Mouse (Mus musculus) forebrain, embryonic 15.5 days (tissue): ENCODE data around the gene Cdc25b. TPM values are rescaled to one million over a fixed set of nuclear protein-coding genes. Genes with fewer than 3 reads are reported as not detected.

Experiments
- ATAC-seq: fragments of 200-750 bp; cut with Nextera tagmentation; replicated peaks from 2 replicates; pipeline ENCODE4 v1.8.0; 2017; ENCODE audit warnings: mild to moderate bottlenecking, moderate TSS enrichment, moderate library complexity
- H3K27ac ChIP-seq: fragments of 300-500 bp; sonication (generic); replicated peaks from 2 replicates; pipeline ENCODE4 v1.5.1; 2015; ENCODE audit warnings: mild to moderate bottlenecking, inconsistent platforms
- H3K27me3 ChIP-seq: fragments of 300-500 bp; sonication (generic); 2 replicates; pipeline ENCODE4 v1.6.1; 2015; ENCODE audit warnings: inconsistent platforms
- H3K36me3 ChIP-seq: fragments of 300-500 bp; sonication (generic); 2 replicates; pipeline ENCODE4 v1.6.1; 2015; ENCODE audit warnings: mild to moderate bottlenecking, inconsistent platforms
- H3K4me1 ChIP-seq: fragments of 300-500 bp; sonication (generic); 2 replicates; pipeline ENCODE4 v1.6.1; 2015; ENCODE audit warnings: inconsistent platforms
- H3K4me2 ChIP-seq: fragments of 300-500 bp; sonication (generic); replicated peaks from 2 replicates; pipeline ENCODE4 v1.6.1; 2015; ENCODE audit warnings: mild to moderate bottlenecking, inconsistent platforms
- H3K4me3 ChIP-seq: fragments of 300-500 bp; sonication (generic); 2 replicates; pipeline ENCODE4 v1.5.1; 2015; ENCODE audit warnings: mild to moderate bottlenecking, inconsistent platforms
- H3K9ac ChIP-seq: fragments of 300-500 bp; sonication (generic); replicated peaks from 2 replicates; pipeline ENCODE4 v1.6.1; 2015; ENCODE audit warnings: mild to moderate bottlenecking, inconsistent platforms
- H3K9me3 ChIP-seq: fragments of 300-500 bp; sonication (generic); 2 replicates; pipeline ENCODE4 v1.6.1; 2016; ENCODE audit warnings: inconsistent platforms
- WGBS: fragments of 180-500 bp; shearing (Covaris S2); methylation state at CpG from one replicate; pipeline ENCODE4 v1.1.7; 2015; ENCODE audit warnings: mixed read lengths; 5-methylcytosine and 5-hydroxymethylcytosine counted together
- polyA plus RNA-seq: library from polyadenylated mRNA; unstranded; fragments of >200 nt; fragmentation: Nextera tagmentation; extraction: Ambion mirVana; gene quantifications from 2 replicates; pipeline ENCODE4 v1.2.1, GENCODE M21; 2015

The Cdc25b gene
- polyA plus RNA-seq, 1 experiment from 2014 or later, result 36.4 TPM

GRCm38 (mm10) chr2:131203816-131204409 lies 17.2 kb downstream of the Cdc25b start:
- Histone ChIP-seq H3K36me3 (no peaks in the 10 kb centered on the region), H3K4me1 (no peaks in the 10 kb centered on the region), H3K4me2 (no peak overlapping the region), H3K9me3 (no peaks in the 10 kb centered on the region), H3K27ac (no peak overlapping the region), H3K27me3 (no peaks in the 10 kb centered on the region), H3K9ac (no peak overlapping the region), H3K4me3 (no peak overlapping the region)
- WGBS, result 85% methylated on average over 6 of the region's 6 CpGs
- no peak for ATAC-seq

GRCm38 (mm10) chr2:131204410-131204981 lies 17.7 kb downstream of the Cdc25b start:
- ATAC-seq, result no peak
- Histone ChIP-seq H3K9me3 (no peaks in the 10 kb centered on the region), H3K36me3 (no peaks in the 10 kb centered on the region), H3K27me3 (no peaks in the 10 kb centered on the region), H3K4me3 (no peak overlapping the region), H3K9ac (no peak overlapping the region), H3K4me1 (peaks cover 3% of the 10 kb centered on the region), H3K27ac (no peak overlapping the region), H3K4me2 (no peak overlapping the region)
- WGBS, result 49% methylated on average over 7 of the region's 7 CpGs

GRCm38 (mm10) chr2:131205521-131206182 lies 18.9 kb downstream of the Cdc25b start:
- no peak for ATAC-seq
- Histone ChIP-seq H3K4me3 (no peak overlapping the region), H3K27ac (no peak overlapping the region), H3K27me3 (no peaks in the 10 kb centered on the region), H3K4me2 (no peak overlapping the region), H3K9ac (no peak overlapping the region), H3K9me3 (no peaks in the 10 kb centered on the region), H3K36me3 (no peaks in the 10 kb centered on the region), H3K4me1 (peaks cover 7% of the 10 kb centered on the region)
- 94% methylated on average over 8 of the region's 8 CpGs for WGBS

- Histone ChIP-seq H3K27me3 (no peaks in the 10 kb centered on the region), H3K27ac (no peak within 1 kb of the TSS), H3K4me3 (no peak within 1 kb of the TSS), H3K4me2 (no peak within 1 kb of the TSS), H3K36me3 (no peaks in the 10 kb centered on the region), H3K9me3 (no peaks in the 10 kb centered on the region), H3K4me1 (peaks cover 15% of the 10 kb centered on the region), H3K9ac (no peak within 1 kb of the TSS)
- ATAC-seq, result no peak
- WGBS, result 84% methylated on average over 4 of the region's 4 CpGs
Measured at GRCm38 (mm10) chr2:131206778-131207177, 20.0 kb downstream of the Cdc25b start, which contains the start of gene Ap5s1. Ap5s1 (plus strand) TSS chr2:131207078.

- Histone ChIP-seq H3K9me3 (no peaks in the 10 kb centered on the region), H3K9ac (no peak overlapping the region), H3K4me1 (peaks cover 15% of the 10 kb centered on the region), H3K27ac (no peak overlapping the region), H3K4me2 (no peak overlapping the region), H3K4me3 (no peak overlapping the region), H3K36me3 (peaks cover 3% of the 10 kb centered on the region), H3K27me3 (no peaks in the 10 kb centered on the region)
- ATAC-seq, result no peak
- 93% methylated on average over 2 of the region's 2 CpGs for WGBS
Measured at GRCm38 (mm10) chr2:131208356-131208755, 21.6 kb downstream of the Cdc25b start.

- 76% methylated on average over 4 of the region's 4 CpGs for WGBS
- peak overlapping the region; percentile 67; the same call in 1 of the 2 replicates for H3K4me3 ChIP-seq
Measured at GRCm38 (mm10) chr2:131209125-131209795, 22.5 kb downstream of the Cdc25b start.

GRCm38 (mm10) chr2:131209969-131210792 lies 23.4 kb downstream of the Cdc25b start:
- 1% methylated on average over 50 of the region's 50 CpGs for WGBS
- H3K27me3 ChIP-seq, result no peaks in the 10 kb centered on the region
- H3K36me3 ChIP-seq, result peaks cover 3% of the 10 kb centered on the region
- no peaks in the 10 kb centered on the region for H3K9me3 ChIP-seq
- H3K4me2 ChIP-seq, result peak overlapping the region; percentile 62
- H3K9ac ChIP-seq, result peak overlapping the region; percentile 73
- ATAC-seq, result peak; percentile 97
- peak overlapping the region; percentile 91 for H3K27ac ChIP-seq
- H3K4me3 ChIP-seq, result peak overlapping the region; percentile 67
- peaks cover 15% of the 10 kb centered on the region for H3K4me1 ChIP-seq

More at GRCm38 (mm10) chr2:131209125-131209795, 22.5 kb downstream of the Cdc25b start:
- ATAC-seq, result peak; percentile 1; the same call in 1 of the 2 replicates
- peak overlapping the region; percentile 62 for H3K4me2 ChIP-seq
- peak overlapping the region; percentile 91 for H3K27ac ChIP-seq
- peaks cover 15% of the 10 kb centered on the region for H3K4me1 ChIP-seq
- H3K36me3 ChIP-seq, result peaks cover 3% of the 10 kb centered on the region
- H3K9ac ChIP-seq, result peak overlapping the region; percentile 73
- H3K9me3 ChIP-seq, result no peaks in the 10 kb centered on the region
- no peaks in the 10 kb centered on the region for H3K27me3 ChIP-seq

- H3K9ac ChIP-seq, result peak overlapping the region; percentile 73
- peaks cover 15% of the 10 kb centered on the region for H3K4me1 ChIP-seq
- no peak for ATAC-seq
- no peaks in the 10 kb centered on the region for H3K27me3 ChIP-seq
- no peaks in the 10 kb centered on the region for H3K9me3 ChIP-seq
- peak overlapping the region; percentile 67 for H3K4me3 ChIP-seq
- WGBS, result 69% methylated on average over 9 of the region's 9 CpGs
- H3K27ac ChIP-seq, result peak overlapping the region; percentile 91
- peaks cover 3% of the 10 kb centered on the region for H3K36me3 ChIP-seq
- H3K4me2 ChIP-seq, result peak overlapping the region; percentile 62
Measured at GRCm38 (mm10) chr2:131211026-131211615, 24.4 kb downstream of the Cdc25b start.

- Histone ChIP-seq H3K4me2 (no peak overlapping the region), H3K27me3 (no peaks in the 10 kb centered on the region)
Measured at GRCm38 (mm10) chr2:131213773-131214172, 27.0 kb downstream of the Cdc25b start.

GRCm38 (mm10) chr2:131215941-131216858 lies 29.5 kb downstream of the Cdc25b start:
- ATAC-seq, result no peak
- Histone ChIP-seq H3K27me3 (no peaks in the 10 kb centered on the region), H3K27ac (no peak overlapping the region), H3K9ac (no peak overlapping the region), H3K9me3 (no peaks in the 10 kb centered on the region), H3K4me1 (peaks cover 2% of the 10 kb centered on the region), H3K4me3 (no peak overlapping the region), H3K36me3 (peaks cover 3% of the 10 kb centered on the region), H3K4me2 (no peak overlapping the region)
- WGBS, result 87% methylated on average over 7 of the region's 7 CpGs

More at GRCm38 (mm10) chr2:131213773-131214172, 27.0 kb downstream of the Cdc25b start:
- H3K9me3 ChIP-seq, result no peaks in the 10 kb centered on the region
- no peak for ATAC-seq
- no peak overlapping the region for H3K9ac ChIP-seq
- peaks cover 3% of the 10 kb centered on the region for H3K36me3 ChIP-seq
- no peak overlapping the region for H3K27ac ChIP-seq
- 86% methylated on average over 7 of the region's 7 CpGs for WGBS
- H3K4me1 ChIP-seq, result peaks cover 15% of the 10 kb centered on the region
- no peak overlapping the region for H3K4me3 ChIP-seq
